Mouse (Mus musculus) kidney, adult 11 months (tissue): ENCODE measurements around the gene Olfr251.
"Not testable (repeated sequence)": the region's sequence is repeated elsewhere in the genome, so short reads cannot be mapped to it uniquely, and the experiment has no call there.

Source experiments
- DNase-seq: peaks from one replicate; pipeline ENCODE4 v3.0.0; 2022

Olfr251 gene

GRCm38 (mm10) chr9:38376786-38377185 is at the start of gene Olfr251:
Olfr251 (plus strand) TSS chr9:38377086.
- DNase-seq = no peak

- DNase-seq = no peak
Observed at GRCm38 (mm10) chr9:38328760-38329159, 48.1 kb upstream of the Olfr251 start, which contains the start of gene Olfr25. Olfr25 (plus strand) TSS chr9:38329060.

GRCm38 (mm10) chr9:38348111-38348510 is 28.8 kb upstream of the Olfr251 start, which contains the start of gene Olfr898:
Olfr898 (plus strand) TSS chr9:38348411.
- no peak for DNase-seq

- DNase-seq = no peak
Observed at GRCm38 (mm10) chr9:38366596-38366995, 10.3 kb upstream of the Olfr251 start, which contains the start of gene Olfr250. Olfr250 (plus strand) TSS chr9:38366896.

- no peak for DNase-seq
Observed at GRCm38 (mm10) chr9:38401398-38401797, 24.5 kb downstream of the Olfr251 start, which contains the start of gene Olfr147. Olfr147 (plus strand) TSS chr9:38401698.

- not testable (repeated sequence) for DNase-seq
Observed at GRCm38 (mm10) chr9:38407502-38407901, 30.6 kb downstream of the Olfr251 start.

- DNase-seq = not testable (repeated sequence)
Observed at GRCm38 (mm10) chr9:38413502-38413901, 36.6 kb downstream of the Olfr251 start.

- no peak for DNase-seq
Observed at GRCm38 (mm10) chr9:38423801-38424200, 46.9 kb downstream of the Olfr251 start.

GRCm38 (mm10) chr9:38427026-38427425 is 50.1 kb downstream of the Olfr251 start:
- DNase-seq = no peak

GRCm38 (mm10) chr9:38429155-38429554 is 52.3 kb downstream of the Olfr251 start, which contains the start of gene Olfr901:
Olfr901 (plus strand) TSS chr9:38429455.
- DNase-seq = no peak
